Mouse (Mus musculus): ENCODE data around the gene Bivm. TPM values are rescaled to one million over a fixed set of nuclear protein-coding genes. Genes with fewer than 3 reads are reported as not detected.

Gene Bivm
- polyA plus RNA-seq (2014; fragmentation: Illumina TruSeq; extraction: RNeasy Lipid Tissue Mini Kit (QIAGEN cat#74804); ENCODE audit: low read depth, low replicate concordance): 17.1 TPM

DNA sequence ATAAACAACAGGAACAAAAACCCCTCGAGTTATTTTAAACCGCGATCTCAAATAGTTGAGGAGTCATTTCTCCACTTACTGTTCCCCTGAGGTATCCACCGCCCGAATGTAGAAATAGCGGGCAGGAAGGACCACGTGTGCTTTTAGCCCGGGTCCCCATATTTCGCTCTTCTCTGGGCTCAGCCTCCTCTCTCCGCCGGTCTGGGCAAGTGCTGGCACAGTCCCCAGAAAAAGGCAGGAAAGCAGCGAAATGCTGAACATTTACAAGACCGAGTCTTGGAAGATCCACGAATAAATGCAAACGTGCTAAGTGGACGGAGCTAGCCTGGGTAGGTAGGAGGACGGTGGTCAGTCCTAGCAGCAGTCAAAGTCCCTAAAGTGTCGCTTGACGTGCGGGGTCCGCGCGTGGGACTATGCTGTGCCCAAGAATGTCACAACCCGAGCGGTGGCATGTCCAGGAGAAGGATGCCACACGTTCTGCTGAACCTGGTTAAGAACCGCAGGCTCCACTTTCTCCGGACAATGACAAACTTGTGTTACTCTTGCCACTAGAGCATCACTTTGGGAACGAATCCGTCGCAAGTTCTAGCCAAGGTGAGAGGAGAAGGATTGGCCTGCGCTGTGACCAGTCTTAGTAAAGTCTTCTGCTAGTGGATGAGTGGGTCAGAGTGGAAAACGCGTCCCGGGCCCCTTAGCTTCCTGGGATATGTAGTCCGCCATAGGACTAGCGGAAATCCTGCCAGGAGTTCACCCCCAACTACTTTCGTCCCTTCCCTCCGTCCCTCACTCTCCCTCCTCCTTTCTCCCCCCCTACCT is at the start of gene Bivm, which contains the start of gene Kdelc1:
Gene Bivm (plus strand): TSS at position 719 of the 816 bp plus-strand sequence.
Gene Kdelc1 (minus strand): TSS at position 570 of the 816 bp plus-strand sequence.

DNA sequence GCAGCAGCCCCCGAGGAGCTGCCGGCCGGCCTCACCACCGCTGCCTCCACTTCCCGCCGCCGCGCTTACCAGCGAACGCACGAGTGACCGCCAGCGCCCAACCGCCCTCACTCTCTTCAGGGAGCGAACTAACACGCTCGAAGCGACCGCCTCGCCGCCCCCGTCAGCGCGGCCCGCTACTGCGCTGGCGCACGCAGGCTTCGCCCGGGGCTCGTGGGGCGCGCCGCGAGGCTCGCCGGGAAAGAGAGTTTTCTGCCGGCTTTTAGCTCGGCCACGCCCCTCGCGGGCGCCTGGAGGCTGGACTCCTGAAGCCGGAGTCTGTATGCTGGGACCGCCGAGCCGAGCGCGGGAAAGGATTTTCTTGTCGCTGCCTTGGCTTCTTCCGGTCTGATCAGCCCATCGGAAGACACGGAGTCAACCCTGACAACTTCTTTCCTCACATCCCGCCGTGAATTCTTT is 16.5 kb upstream of the Bivm start, which contains the start of gene Tex30:
Gene Tex30 (minus strand): TSS at position 183 of the 459 bp plus-strand sequence.

DNA sequence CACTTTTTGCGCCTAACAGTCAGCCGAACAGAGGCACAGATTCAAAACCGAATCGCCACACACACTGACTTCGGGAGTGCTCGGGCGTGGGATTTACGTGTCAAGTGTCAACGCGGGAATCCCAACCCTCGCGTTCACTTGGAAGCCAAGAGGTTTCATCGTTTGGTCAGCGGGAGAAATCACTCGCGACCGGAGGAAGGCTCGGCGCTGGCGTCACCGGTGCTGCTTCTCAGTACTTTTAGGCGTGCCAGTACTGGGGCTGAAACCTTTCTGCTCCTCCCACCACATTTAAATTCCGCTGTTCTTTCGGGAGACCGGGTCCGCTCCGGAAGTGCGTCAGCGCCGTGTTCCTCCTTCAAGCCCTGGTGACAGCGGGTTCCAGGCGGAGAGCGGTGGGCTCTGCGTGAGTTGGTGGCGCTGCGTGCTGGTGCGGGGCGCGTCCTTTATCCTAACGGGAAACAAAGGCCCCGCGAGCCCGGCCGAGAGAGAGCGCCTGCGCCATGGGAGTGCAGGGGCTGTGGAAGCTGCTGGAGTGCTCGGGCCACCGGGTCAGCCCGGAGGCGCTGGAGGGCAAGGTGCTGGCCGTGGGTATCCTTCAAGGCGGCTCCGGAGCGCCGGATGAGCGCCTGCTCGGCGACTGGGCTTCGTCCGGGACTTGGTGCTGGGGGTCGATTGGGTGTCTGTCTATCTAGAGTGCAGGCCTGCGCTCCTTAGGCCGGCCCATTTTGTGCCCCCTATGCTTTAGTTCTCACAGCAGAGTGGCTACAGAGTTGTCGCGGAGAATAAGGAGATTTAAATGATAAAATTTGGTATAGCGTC is 29.0 kb downstream of the Bivm start, which contains the start of gene Ercc5:
Gene Ercc5 (plus strand): TSS at position 182 of the 819 bp plus-strand sequence.

Other genes starting within 250 kb of the Bivm start
- 26.1 TPM for gene Tpp2, start 185.3 kb upstream of the Bivm start, polyA plus RNA-seq (2014; fragmentation: Illumina TruSeq; extraction: RNeasy Lipid Tissue Mini Kit (QIAGEN cat#74804); ENCODE audit: low read depth, low replicate concordance)
- not detected for gene Mettl21c, start 98.9 kb upstream of the Bivm start, polyA plus RNA-seq (2014; fragmentation: Illumina TruSeq; extraction: RNeasy Lipid Tissue Mini Kit (QIAGEN cat#74804); ENCODE audit: low read depth, low replicate concordance)
- gene Gm8251, start 57.0 kb upstream of the Bivm start, polyA plus RNA-seq (2014; fragmentation: Illumina TruSeq; extraction: RNeasy Lipid Tissue Mini Kit (QIAGEN cat#74804); ENCODE audit: low read depth, low replicate concordance): 0.25 TPM
- gene Tex30, start 16.5 kb upstream of the Bivm start, polyA plus RNA-seq (2014; fragmentation: Illumina TruSeq; extraction: RNeasy Lipid Tissue Mini Kit (QIAGEN cat#74804); ENCODE audit: low read depth, low replicate concordance): 10.4 TPM
- gene Kdelc1, start 149 bp upstream of the Bivm start, polyA plus RNA-seq (2014; fragmentation: Illumina TruSeq; extraction: RNeasy Lipid Tissue Mini Kit (QIAGEN cat#74804); ENCODE audit: low read depth, low replicate concordance): 12.2 TPM
- gene Ercc5, start 28.8 kb downstream of the Bivm start, polyA plus RNA-seq (2014; fragmentation: Illumina TruSeq; extraction: RNeasy Lipid Tissue Mini Kit (QIAGEN cat#74804); ENCODE audit: low read depth, low replicate concordance): 14.4 TPM
- gene Mettl21e, start 100.0 kb downstream of the Bivm start, polyA plus RNA-seq (2014; fragmentation: Illumina TruSeq; extraction: RNeasy Lipid Tissue Mini Kit (QIAGEN cat#74804); ENCODE audit: low read depth, low replicate concordance): not detected

Measured in adipose tissue, adult 10 weeks (tissue).